Mouse (Mus musculus) neural tube, embryonic 10.5 days (tissue): Measurements from ENCODE around the gene Tle4.
A peak's percentile ranks its signal among the peaks of the same experiment; 100 is the strongest.

Experiments
- DNase-seq: peaks from one replicate; pipeline ENCODE4 v3.0.0-alpha.2; 2017; ENCODE audit warnings: low spot score; ENCODE audit errors: extremely low spot score

Tle4 gene

DNA sequence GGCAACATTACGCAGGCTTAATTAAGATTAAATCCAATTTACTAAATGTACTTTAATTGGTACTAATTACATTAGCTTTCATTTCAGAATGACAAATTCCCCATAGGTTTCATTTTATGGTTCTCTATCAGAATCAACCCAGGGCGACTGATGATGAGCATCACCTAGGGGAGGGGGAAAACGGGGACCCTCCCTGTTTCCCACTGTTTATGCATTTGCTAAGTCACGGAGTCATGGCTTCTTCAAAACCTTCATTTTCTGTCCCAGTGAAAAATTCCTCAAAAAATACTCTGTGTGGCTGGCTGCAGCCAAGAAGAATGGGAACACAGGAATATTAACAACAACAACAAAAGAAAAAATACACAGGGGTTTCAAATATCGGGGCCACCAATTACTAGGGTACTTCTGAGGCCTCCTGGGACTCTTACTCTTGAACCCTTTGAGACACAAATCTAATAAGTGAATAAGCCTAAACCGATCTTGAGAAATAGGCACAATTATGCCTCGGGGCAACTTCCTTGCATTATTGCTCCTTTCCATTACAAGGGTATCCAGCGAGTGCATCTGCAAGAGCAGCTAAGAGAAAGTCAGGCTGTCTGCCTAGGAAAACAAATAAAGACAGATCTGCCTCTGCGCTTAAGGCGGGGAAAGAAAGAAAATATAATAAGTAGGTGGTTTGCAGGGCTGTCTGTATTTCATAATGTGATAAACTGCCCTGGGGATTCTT is 5.9 kb downstream of the Tle4 start:
- DNase-seq = no peak

DNA sequence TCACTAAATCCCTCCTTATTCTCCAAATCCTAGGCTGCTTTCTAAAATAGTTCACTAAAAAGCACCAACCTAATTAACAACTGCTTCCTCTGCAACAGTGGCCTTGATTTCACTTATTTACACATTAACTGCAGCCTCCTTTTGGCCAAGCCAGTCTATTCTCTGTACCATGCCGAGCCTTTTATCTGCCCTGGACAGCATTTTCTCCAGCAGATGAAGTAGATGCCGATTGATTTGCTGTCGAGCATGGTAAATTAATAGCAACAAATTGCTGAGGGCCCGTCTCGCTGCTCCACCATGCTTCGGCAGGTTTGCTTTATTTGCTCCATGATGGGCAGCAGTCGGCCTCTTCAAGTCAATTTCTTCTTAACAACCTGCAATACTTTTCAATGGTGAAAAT is 7.7 kb downstream of the Tle4 start:
- no peak for DNase-seq

DNA sequence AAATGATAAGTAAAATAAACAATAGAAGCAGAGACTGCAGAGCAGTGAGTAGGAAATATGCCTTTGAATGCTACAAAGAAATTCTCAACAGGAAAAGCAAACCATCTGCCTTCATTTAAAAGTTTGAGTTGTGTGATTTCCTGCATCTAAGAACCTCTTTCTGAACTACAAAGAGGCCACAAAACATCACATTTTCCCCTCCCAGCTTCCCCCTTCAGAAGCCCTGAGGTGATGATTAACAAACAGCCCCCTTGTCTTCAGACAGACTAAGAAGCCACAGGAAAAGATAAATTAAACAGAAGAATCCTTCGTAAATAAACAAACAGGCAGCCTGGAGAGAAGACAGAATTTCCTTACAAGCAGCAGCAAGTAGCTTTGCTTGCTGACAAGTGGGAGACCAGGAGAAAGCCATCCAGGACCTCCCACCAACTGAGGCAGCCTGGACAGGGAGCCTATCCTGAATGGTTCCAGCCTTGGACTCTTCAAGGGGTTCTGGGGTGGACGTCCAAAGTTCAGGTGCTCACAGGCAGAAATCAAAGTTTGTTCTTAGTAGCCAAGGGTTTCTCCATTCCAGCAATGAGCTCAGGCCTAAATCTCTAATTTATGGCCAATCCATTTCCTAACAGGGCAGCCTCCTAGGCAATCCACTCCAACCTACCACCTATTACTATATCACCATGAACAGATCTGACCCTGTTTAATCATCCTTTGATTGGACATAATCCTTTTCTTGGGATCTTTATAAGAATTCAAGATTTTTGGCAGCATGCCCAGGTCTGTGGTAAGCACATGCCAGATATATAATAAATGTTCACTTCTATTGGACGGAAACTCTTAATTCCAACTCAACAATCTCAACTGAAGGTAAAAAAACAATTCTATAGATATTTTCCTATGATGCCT is 9.4 kb downstream of the Tle4 start:
- DNase-seq = no peak

DNA sequence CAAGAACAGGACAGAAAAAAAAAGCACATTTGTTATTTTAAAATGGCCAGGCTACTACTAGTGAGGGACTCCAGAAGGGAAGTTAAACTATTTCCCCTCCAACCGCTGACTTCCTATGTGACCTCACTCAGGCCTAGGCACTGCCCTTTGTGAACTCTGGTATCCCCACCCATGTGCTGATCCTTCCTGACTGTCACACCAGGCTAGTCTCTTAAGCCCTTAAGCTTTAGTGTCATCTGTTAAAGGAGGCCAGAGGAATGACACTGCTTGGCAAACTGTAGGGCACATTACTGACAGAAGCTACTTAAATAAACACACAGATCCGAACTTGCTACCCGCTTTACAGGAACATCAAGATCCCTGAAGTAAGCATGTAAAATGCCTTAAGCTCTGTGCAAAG is 11.7 kb downstream of the Tle4 start:
- DNase-seq = no peak

DNA sequence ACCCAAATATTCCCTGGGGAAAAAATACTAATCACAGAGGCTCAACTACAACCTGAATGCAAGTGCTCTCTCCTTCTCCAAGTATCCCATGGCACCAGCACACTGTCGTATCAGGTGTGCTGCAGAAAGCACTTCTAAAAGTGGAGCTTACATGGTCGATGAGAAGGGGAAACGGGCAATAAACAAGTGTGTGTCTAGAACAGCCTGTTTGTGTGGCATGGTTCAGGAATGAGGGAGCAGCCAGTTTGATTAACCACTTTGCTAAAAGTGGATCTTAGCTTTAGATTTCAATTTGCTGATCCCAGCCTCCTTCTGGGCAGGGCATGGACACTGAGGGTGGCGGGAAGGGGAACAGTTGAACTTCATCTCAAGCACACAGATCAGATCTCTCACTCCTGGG is 12.1 kb downstream of the Tle4 start:
- no peak for DNase-seq

DNA sequence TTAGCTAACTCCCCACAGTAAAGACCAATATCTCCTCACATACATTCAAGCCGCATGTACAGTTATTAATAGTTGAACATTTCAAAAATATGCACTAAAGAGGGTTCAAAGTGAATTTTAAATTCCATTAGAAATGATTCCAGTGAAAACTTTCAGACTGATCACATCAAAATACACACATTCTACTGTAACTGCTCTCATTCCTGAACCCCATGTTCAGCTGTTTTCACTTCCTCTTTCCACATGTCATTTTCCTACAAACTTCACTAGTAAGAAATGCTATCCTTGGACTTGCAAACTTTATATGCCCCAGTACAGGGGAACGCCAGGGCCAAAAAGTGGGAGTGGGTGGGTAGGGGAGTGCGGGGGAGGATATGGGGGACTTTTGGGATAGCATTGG is 12.6 kb downstream of the Tle4 start:
- DNase-seq = no peak

DNA sequence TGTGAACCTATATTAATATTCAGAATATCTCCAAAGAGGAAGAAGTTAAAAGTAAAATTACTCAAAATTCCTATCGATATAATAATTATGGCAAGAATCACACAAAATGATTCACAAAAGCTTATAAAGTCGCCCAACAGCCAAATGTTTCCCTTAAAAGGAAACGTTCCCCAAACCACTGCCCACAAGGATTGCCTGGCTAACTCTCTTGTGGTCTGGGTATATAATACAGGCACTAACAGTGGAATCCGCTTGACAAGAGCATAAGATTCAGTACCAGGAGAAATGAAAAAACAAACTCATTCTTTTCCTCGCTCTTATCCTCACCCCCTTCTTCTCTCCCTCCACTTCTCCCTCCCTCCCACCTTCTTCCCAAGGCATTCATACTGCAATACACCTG is 19.2 kb downstream of the Tle4 start:
- no peak for DNase-seq

DNA sequence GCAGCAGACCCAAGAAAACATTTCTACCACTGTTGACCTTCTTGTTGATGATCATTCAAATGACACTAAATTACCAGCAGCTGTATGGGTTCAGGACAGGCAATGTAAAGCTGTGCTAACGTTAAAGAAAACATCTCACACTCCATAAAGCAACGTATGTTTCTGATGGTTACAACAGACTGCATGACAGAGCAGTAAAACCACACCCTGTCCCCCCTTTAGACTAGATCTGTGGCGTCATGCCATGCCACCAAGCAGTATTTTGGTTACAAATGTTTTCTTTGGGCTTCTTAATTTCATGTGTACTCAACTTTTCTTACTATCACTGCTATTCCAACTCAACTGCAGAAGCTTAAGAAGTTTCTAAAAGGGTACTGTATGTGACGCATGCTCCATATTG is 19.8 kb downstream of the Tle4 start:
- DNase-seq = no peak

DNA sequence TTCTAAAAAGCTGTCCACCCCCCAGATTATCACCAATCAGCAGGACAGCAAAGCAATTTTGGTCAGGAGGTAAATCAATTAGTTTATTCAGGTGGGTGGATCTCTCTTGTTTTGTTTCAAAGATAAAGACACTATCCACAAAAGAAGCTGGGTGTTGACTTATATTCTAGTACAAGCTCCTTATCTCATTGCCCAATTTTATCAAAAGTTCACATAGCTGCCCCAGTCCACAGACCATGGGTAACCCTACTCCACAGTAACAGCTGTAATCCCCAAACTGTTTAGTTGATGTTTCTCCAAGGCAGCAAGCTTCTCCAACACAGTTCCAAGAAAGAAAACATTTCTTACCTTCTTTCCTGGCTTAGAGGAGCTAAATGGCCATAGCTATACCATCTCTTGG is 21.5 kb downstream of the Tle4 start:
- no peak for DNase-seq

DNA sequence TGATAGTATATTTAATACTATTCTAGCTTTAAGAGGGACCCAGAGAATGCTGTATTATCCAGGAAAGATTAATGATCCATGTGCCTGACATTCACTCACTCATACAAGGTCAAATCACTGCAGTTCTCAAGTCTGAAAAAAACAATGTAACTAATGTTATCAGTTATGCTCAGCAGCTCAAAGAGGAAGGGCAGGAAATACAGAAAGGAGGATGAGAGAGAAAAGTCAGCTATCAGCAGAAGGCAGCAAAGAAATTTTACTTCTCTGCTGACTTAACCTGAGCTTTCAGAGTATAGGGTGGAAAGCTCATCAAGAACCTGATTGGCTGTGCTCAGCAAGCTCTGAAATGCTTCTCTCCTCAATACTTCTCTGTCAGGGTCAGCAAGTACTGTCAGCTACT is 29.0 kb downstream of the Tle4 start:
- no peak for DNase-seq

DNA sequence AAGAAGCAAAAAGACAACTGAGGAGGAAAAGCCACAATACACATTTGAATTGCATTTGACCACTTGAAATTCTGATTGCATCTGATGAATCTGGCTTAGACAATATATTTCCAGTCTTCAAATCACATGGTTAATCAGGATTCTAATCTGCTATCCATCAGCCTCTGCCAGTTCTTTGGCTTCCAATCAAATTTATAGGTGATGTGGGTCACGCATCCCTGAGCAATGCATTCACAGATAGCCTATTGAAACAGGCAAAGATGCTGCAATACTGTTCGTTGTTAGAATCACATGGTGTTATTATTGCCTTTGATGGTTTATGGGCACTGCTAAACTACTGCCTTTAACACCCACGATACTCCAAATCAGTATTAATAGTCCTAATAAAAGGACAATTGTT is 30.8 kb downstream of the Tle4 start:
- DNase-seq = no peak

DNA sequence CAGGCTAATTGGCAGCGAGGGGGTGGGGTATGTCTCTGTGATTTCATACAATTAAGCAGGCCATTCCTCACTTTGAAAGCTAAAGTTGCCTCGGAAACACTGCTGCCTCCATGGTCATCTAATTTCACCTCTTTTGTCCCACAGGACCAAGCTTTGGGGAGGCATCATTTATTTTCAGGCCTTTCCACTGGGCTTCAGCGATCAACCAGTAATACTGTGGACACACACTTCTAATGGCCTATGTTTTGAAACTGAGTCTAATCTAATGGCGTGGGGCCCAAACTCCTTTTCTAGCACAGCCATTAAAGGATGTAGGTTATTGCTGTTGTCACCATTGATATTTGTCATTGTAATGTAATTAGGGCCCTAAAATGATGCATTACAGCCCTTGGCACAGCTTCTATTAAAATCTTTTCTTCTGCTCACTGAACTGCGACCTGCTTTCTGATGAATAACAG is 31.3 kb downstream of the Tle4 start:
- DNase-seq = peak; percentile 32

DNA sequence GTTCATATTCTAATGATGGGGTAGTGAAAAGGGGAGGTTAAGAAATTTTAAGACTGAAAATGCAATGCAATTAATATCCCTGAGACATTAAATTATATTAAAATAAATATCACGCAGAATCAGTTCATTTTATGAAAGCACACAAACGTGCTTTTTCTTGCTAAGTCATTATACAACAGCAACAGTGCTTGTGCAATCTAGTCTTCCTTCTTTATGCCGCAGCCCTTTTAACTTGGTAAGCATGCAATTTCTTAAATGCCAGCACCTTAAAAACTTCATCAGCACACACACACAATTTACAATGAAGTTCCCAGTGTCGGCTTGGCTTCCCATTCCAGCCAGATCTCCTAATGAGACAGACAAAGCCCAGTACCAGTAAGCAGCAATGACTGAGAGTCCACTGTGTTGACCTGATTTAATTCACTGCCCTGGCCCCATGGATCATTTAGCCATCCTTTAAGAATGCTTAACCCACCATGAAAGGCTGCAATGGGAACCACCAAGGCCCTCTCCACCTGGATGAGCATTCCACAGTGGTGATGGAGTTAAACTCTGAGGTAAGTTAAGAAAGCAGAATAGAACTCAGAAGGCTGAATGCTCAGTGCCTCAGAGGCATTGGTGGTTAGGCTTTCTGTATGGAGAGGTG is 32.3 kb downstream of the Tle4 start:
- DNase-seq = peak; percentile 30

DNA sequence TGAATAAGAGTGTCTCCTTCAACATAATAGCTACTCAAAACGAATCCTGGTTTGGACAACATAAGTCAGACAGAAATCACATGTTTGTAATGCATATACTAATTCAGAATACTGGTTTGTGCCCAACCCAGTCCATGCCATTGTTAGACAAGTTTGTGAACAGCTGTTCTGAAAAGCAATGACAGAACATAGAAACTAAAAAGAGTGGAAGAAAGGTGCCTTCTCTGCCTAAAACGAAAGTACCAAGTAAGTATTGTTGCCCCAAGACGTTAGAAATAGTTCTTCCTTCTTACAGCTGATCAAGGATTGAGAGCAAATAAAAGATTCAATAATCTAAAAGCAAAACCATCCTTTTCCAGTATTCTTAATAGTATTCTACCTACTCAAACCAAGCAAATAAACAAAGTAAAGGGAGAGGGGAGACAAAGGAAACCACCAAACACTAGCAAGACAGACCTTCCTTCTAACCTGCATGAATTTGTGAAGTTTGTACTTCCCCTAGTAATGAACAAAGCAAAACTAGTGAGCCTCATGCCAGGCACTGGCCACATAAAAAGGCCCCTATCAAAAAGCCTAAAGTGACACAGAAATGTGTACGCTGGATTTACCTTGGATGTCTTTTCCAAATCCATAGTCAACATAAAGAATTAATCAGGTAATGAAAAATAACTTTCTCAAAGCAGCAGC is 34.4 kb downstream of the Tle4 start:
- no peak for DNase-seq

DNA sequence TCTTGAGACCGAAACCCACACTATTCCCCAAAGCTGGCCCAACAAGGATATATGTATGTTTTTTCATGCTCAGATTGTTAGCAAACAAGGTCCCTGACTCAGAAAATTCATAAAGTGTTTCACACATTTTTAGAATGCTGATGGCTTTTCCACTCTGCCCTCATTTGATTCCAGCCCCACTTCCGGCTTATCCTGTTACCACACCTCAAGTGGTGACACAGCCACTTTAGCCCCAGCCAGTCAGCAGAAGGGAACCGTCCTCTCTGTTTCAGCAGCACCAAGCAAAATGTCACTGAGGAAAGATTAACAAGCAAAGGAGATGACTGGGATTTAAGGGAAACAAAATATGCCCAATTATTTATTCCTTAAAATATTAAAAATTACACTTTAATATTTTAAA is 50.0 kb downstream of the Tle4 start:
- no peak for DNase-seq

DNA sequence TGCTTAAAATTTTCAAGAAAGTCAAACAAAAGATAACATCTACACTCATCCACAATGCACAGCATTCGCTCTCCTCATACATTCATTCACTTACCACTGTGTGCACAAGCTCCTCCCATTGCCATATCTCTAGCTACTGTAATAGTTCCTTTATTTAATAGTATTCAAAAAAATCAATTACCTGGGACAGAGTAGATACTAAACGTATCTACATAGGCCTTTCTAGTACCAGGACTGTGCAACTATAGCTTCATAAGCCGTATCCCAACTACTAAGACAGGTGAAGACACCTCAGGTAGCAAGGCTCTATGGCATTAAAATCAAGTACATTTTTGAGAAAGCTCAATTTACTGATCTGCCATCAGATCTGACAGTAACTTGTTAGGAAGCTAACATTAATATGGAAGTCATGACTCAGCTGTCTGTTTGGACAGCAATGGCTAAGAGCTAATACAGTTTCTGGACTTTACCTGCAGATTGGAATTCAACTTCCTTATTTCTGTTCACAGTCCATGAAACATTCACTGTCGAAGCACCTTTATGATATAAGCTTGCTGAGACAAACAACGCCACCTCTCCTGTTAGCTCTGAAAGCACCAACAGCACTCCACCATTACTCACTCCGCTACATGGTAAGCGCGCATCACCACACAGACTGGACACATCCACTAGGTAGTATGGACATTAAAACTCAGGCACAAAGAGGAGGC is 50.6 kb downstream of the Tle4 start:
- no peak for DNase-seq

DNA sequence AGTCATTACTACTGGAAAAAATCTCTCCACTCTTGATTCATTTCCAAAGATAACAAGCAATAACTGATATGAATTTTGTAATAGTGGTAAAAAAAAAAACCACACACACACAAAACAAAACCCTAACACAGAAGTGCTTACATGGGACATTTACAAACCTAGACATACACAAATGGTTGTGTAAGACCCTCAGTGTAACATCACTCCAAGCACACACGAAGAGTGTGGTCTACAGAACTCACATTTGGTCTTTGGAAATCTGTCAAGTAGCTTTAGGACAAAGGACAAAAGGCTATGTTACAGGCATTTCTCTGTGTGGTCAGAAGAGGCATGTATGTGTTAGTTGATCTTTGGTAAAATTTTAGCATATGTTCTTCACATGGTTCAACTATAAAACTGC is 52.4 kb downstream of the Tle4 start:
- no peak for DNase-seq

DNA sequence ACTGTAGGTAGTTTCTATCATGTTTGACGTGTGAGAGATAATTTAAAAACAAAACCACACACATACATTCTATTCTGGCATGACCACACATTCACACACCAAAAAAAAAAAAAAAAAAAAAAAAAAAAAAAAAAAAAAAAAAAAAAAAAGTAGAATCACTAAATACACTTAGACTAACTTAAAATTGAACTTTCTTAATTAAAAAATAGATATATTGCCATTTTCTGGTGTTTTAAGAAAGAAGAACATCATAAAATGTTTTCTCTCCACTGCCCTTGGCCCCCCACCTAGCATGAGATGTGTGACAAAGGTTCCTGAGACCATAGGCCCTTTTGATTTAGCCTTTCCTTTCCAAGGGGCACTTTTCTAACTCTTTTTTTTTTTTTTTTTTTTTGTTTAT is 54.5 kb downstream of the Tle4 start:
- DNase-seq = no peak

DNA sequence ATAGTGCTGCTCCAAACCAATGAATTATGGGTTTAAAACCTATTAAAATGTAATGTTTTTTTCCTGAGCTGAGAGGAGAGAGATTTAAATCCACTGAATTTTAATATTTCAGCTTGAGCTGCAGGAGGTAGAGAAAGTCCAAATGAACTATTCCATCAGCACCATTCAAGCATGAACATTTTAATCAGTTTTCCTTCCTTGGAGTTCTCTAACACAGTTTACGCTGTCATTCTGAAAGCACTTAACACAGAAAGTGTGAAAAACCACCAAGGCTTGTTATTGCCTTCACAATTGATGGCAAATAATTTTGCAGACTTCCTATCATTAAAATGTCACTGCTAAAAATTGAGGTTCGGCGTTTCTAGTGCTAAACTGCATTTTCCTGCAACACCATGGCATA is 57.2 kb downstream of the Tle4 start:
- DNase-seq = no peak

DNA sequence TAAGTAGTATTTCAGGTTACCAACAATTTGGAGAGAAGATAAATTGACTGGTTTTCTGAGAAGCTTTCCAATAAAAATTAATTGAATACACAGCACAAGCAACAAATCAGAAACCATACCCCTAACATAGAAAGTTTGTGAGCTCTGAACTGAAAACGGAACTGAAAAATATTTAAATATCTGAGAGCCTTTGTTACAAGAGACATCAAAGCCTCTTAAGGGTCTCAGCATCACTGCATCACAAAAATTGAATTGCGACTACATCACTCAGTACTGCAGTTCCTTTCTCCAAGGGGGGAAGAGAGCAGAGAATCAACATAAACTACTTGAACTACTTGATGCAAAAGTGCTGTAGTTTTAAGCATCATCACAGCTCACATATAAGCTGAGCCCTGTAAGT is 61.2 kb downstream of the Tle4 start:
- no peak for DNase-seq

DNA sequence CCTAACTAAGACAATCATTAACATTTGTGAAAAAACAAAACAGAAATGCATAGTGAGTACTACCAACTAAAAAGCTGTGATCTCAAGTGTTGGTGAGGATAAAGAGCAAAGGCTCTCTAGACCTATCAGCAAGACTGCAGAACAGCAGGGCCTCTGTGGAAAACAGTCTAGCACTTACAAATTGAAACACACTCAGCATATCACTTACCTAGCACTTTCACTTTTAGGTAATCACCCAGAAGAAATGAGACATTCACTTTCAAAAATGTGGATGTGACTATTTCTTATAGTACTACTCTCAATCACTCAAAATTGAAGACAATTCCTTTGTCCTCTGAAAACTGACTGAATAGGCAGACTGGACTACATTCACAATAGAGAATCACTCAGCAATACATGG is 63.4 kb downstream of the Tle4 start:
- no peak for DNase-seq
